Mouse (Mus musculus): ENCODE measurements around the gene Zbtb5. TPM values are rescaled to one million over a fixed set of nuclear protein-coding genes. Genes with fewer than 3 reads are reported as not detected.

The Zbtb5 gene
- total RNA-seq, 2 experiments from 2014 or later = 2.3 to 3.0 TPM

- H3K27ac ChIP-seq = no peak overlapping the region
- no peak overlapping the region for H3K4me3 ChIP-seq
- intact Hi-C loops (cut with DNase I) = no loop called here
- DNase-seq = no peak
- TF ChIP-seq CTCF (IDR thresholded peaks at IDR 0.05) = no peak
Measured at GRCm38 (mm10) chr4:45034693-45035628, 22.7 kb upstream of the Zbtb5 start.

GRCm38 (mm10) chr4:45032586-45032985 is 20.4 kb upstream of the Zbtb5 start:
- intact Hi-C loops (cut with DNase I) = no loop called here
- no peak for DNase-seq

GRCm38 (mm10) chr4:45026459-45026858 is 14.2 kb upstream of the Zbtb5 start:
- no peak overlapping the region for H3K4me3 ChIP-seq
- H3K27ac ChIP-seq = no peak overlapping the region
- DNase-seq = no peak
- no peak for TF ChIP-seq CTCF (IDR thresholded peaks at IDR 0.05)
- intact Hi-C loops (cut with DNase I) = no loop called here

More at GRCm38 (mm10) chr4:45032586-45032985, 20.4 kb upstream of the Zbtb5 start:
- no peak overlapping the region for H3K27ac ChIP-seq
- TF ChIP-seq CTCF (IDR thresholded peaks at IDR 0.05) = no peak
- no peak overlapping the region for H3K4me3 ChIP-seq

- intact Hi-C loops (cut with DNase I) = loop anchor here (5.0 to 10.0 kb wide), 4 partner anchors 63 to 516 kb away; partner anchors contain the start of genes Fbxo10, Shb, Slc25a51 and Tomm5
- Histone ChIP-seq H3K4me3 (peak overlapping the region; percentile 82), H3K27ac (peak overlapping the region; percentile 84)
- no peak for TF ChIP-seq CTCF (IDR thresholded peaks at IDR 0.05)
- DNase-seq = no peak
Measured at GRCm38 (mm10) chr4:45019009-45019408, 6.8 kb upstream of the Zbtb5 start.

- intact Hi-C loops (cut with DNase I) = loop anchor here (5.0 to 10.0 kb wide), 4 partner anchors 64 to 516 kb away; partner anchors contain the start of genes Fbxo10, Shb, Slc25a51 and Tomm5
- Histone ChIP-seq H3K4me3 (peak within 1 kb of the TSS; percentile 82), H3K27ac (peak within 1 kb of the TSS; percentile 84)
- no peak for TF ChIP-seq CTCF (IDR thresholded peaks at IDR 0.05)
- DNase-seq = peak; percentile 95
Measured at GRCm38 (mm10) chr4:45018452-45018980, 6.3 kb upstream of the Zbtb5 start, which contains the start of gene Polr1e. TSS of gene Polr1e (plus strand) at chr4:45018583.

- Histone ChIP-seq H3K4me3 (no peak overlapping the region), H3K27ac (no peak overlapping the region)
- TF ChIP-seq CTCF (IDR thresholded peaks at IDR 0.05) = peak; percentile 89
- DNase-seq = peak; percentile 56
- intact Hi-C loops (cut with DNase I) = loop anchor here (1.0 to 10.0 kb wide), 5 partner anchors 67 to 519 kb away; partner anchors contain the start of genes Fbxo10, Shb, Slc25a51 and Tomm5
Measured at GRCm38 (mm10) chr4:45015615-45016014, 3.4 kb upstream of the Zbtb5 start.

GRCm38 (mm10) chr4:45013537-45013936 is 1.3 kb upstream of the Zbtb5 start:
- no peak for DNase-seq

GRCm38 (mm10) chr4:45013031-45013431 is 819 bp upstream of the Zbtb5 start:
- no peak for TF ChIP-seq CTCF (IDR thresholded peaks at IDR 0.05)
- no peak for DNase-seq
- intact Hi-C loops (cut with DNase I) = loop anchor here (10.0 kb wide), 2 partner anchors 392 to 522 kb away; partner anchors contain the start of genes Shb and Slc25a51
- H3K4me3 ChIP-seq = peak overlapping the region; percentile 82
- H3K27ac ChIP-seq = peak overlapping the region; percentile 95

More at GRCm38 (mm10) chr4:45013537-45013936, 1.3 kb upstream of the Zbtb5 start:
- TF ChIP-seq CTCF (IDR thresholded peaks at IDR 0.05) = no peak
- Histone ChIP-seq H3K27ac (peak overlapping the region; percentile 95), H3K4me3 (peak overlapping the region; percentile 82)
- intact Hi-C loops (cut with DNase I) = loop anchor here (10.0 kb wide), 2 partner anchors 391 to 521 kb away; partner anchors contain the start of genes Shb and Slc25a51

GRCm38 (mm10) chr4:45011581-45012104 is 569 bp downstream of the Zbtb5 start:
- peak; percentile 76 for DNase-seq
- TF ChIP-seq CTCF (IDR thresholded peaks at IDR 0.05) = no peak
- H3K27ac ChIP-seq = peak overlapping the region; percentile 96
- intact Hi-C loops (cut with DNase I) = loop anchor here (2.0 to 10.0 kb wide), 3 partner anchors 31 to 523 kb away; partner anchors contain the start of genes Grhpr, Shb and Slc25a51
- peak overlapping the region; percentile 98 for H3K4me3 ChIP-seq

GRCm38 (mm10) chr4:45010806-45011415 is 1.3 kb downstream of the Zbtb5 start:
- no peak for TF ChIP-seq CTCF (IDR thresholded peaks at IDR 0.05)
- intact Hi-C loops (cut with DNase I) = loop anchor here (2.0 to 10.0 kb wide), 3 partner anchors 30 to 524 kb away; partner anchors contain the start of genes Grhpr, Shb and Slc25a51
- H3K4me3 ChIP-seq = peak overlapping the region; percentile 98
- DNase-seq = peak; percentile 35
- peak overlapping the region; percentile 96 for H3K27ac ChIP-seq

GRCm38 (mm10) chr4:45005452-45005851 is 6.8 kb downstream of the Zbtb5 start:
- no peak overlapping the region for H3K27ac ChIP-seq
- intact Hi-C loops (cut with DNase I) = no loop called here
- TF ChIP-seq CTCF (IDR thresholded peaks at IDR 0.05) = no peak
- no peak overlapping the region for H3K4me3 ChIP-seq
- no peak for DNase-seq

- TF ChIP-seq CTCF (IDR thresholded peaks at IDR 0.05) = no peak
- Histone ChIP-seq H3K4me3 (no peak overlapping the region), H3K27ac (no peak overlapping the region)
- no peak for DNase-seq
- intact Hi-C loops (cut with DNase I) = no loop called here
Measured at GRCm38 (mm10) chr4:45000001-45000400, 12.2 kb downstream of the Zbtb5 start.
